Mouse (Mus musculus): ENCODE data around the gene Jmy. TPM values are rescaled to one million over a fixed set of nuclear protein-coding genes. Genes with fewer than 3 reads are reported as not detected.
"Not testable (repeated sequence)": the region's sequence is repeated elsewhere in the genome, so short reads cannot be mapped to it uniquely, and the experiment has no call there.

The Jmy gene
- 9.8 and 10.9 TPM in 2 replicates for polyA plus RNA-seq (2015; fragmentation: Nextera tagmentation; extraction: Ambion mirVana)

DNA sequence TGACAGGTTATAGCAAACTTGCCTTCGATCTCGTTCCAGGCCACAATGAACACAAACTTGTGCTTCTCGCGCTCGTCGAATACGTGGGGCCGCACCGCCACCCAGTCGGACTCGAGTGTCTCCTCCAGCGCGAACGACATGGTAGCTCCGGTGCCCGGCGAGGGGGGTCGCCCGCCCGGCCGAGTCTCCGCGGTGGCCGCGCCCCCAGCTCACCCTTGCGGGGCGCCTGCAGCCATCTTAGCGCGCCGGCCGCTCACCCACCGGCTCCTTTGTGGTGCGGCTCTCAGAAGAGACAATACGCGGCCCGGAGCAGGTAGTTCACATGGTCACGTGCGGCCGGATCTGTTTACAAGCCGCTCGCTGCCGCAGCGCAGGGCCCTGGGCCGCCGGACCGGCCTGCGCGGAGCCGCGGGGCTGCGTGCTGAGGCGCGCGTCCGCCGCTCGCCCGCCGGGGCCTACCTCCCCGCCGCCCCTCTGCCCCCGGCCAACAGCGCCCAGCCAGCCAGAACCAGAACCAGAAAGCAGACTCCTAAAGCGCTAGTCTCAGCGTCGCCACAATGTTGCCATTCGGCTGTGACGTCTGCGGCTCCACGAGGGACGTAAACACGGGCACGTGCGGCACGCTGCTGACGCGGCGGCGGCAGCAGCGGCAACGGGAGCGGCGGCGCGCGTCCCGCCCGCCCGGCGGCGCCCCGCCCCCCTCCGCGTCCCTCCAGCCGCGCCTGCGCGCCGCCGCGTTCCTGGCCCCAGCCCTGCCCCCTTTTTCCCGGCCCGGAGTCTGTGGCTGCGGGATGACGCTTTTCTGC lies at the start of gene Jmy:
Gene Jmy, minus strand, starts transcription at position 642 of the 806 bp plus-strand sequence.
- H3K4me2 ChIP-seq (replicated peaks): peak within 1 kb of the TSS; percentile 75
- H3K4me3 ChIP-seq: peak within 1 kb of the TSS; percentile 93
- H3K27me3 ChIP-seq: no peaks in the 10 kb centered on the region
- H3K9ac ChIP-seq (replicated peaks): peak within 1 kb of the TSS; percentile 86
- ATAC-seq (replicated peaks): peak; percentile 96
- H3K4me1 ChIP-seq: peaks cover 34% of the 10 kb centered on the region
- no peaks in the 10 kb centered on the region for H3K36me3 ChIP-seq
- WGBS: 1% methylated on average over 97 of the region's 105 CpGs
- peak within 1 kb of the TSS; percentile 93 for H3K27ac ChIP-seq (replicated peaks)
- H3K9me3 ChIP-seq: no peaks in the 10 kb centered on the region

DNA sequence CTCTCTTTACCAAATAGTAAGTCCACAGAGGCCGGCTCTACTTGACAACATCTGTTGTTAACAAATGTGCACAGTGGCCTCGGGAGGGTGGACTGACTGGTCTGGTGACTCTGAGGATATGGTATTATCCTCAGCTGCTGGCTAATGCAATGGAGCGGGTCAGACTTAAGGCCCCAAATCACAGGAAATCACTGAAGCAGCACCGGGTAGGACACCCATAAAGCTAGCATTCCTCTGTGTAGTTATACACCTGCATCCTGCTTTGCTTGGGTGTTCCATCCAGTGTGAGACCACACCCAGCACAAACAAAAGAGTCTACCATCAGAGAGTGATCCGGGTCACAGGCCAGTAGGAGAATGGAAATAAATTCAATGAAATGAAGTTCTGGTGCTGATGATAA lies 48.0 kb upstream of the Jmy start:
- ATAC-seq (replicated peaks): no peak
- no peak overlapping the region for H3K4me2 ChIP-seq (replicated peaks)
- H3K36me3 ChIP-seq: no peaks in the 10 kb centered on the region
- H3K9ac ChIP-seq (replicated peaks): no peak overlapping the region
- no peak overlapping the region for H3K4me3 ChIP-seq
- H3K27ac ChIP-seq (replicated peaks): no peak overlapping the region
- no peaks in the 10 kb centered on the region for H3K4me1 ChIP-seq
- 90% methylated on average over 5 of the region's 5 CpGs for WGBS
- H3K27me3 ChIP-seq: no peaks in the 10 kb centered on the region
- H3K9me3 ChIP-seq: no peaks in the 10 kb centered on the region

GRCm38 (mm10) chr13:93546011-93546410 lies 46.4 kb upstream of the Jmy start:
- Histone ChIP-seq H3K27ac (replicated peaks) (no peak overlapping the region), H3K9me3 (no peaks in the 10 kb centered on the region), H3K4me1 (no peaks in the 10 kb centered on the region), H3K4me3 (no peak overlapping the region), H3K4me2 (replicated peaks) (no peak overlapping the region), H3K36me3 (no peaks in the 10 kb centered on the region), H3K27me3 (no peaks in the 10 kb centered on the region), H3K9ac (replicated peaks) (no peak overlapping the region)
- 89% methylated on average over 1 of the region's 1 CpGs for WGBS
- ATAC-seq (replicated peaks): no peak

DNA sequence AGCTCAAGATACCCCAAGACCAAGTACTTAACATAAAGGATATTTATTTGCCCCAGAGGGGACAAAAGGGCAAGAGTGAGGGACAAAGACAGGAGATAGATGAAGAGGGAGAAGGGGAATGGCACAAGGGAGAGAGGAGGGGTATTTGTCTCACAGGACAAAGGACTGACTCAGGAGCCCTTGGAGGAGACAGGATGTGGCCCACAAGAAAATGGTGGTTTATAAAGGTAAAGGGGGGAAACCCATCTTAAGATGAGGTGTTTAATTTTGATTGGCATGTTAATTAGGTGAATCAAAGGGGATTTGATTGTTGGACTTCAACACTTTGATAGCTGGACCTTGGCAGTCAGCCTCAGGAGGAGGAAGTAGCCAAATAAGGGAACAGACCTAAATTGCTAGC lies 44.7 kb upstream of the Jmy start:
- no peak overlapping the region for H3K4me3 ChIP-seq
- H3K36me3 ChIP-seq: no peaks in the 10 kb centered on the region
- H3K4me1 ChIP-seq: no peaks in the 10 kb centered on the region
- no peak overlapping the region for H3K4me2 ChIP-seq (replicated peaks)
- ATAC-seq (replicated peaks): no peak
- H3K27ac ChIP-seq (replicated peaks): no peak overlapping the region
- H3K9ac ChIP-seq (replicated peaks): no peak overlapping the region
- H3K27me3 ChIP-seq: no peaks in the 10 kb centered on the region
- no peaks in the 10 kb centered on the region for H3K9me3 ChIP-seq

- no peaks in the 10 kb centered on the region for H3K9me3 ChIP-seq
- 75% methylated on average over 4 of the region's 4 CpGs for WGBS
- no peak for ATAC-seq (replicated peaks)
- no peak overlapping the region for H3K9ac ChIP-seq (replicated peaks)
- H3K4me2 ChIP-seq (replicated peaks): no peak overlapping the region
- no peak overlapping the region for H3K4me3 ChIP-seq
- H3K27me3 ChIP-seq: no peaks in the 10 kb centered on the region
- H3K36me3 ChIP-seq: no peaks in the 10 kb centered on the region
- no peak overlapping the region for H3K27ac ChIP-seq (replicated peaks)
- H3K4me1 ChIP-seq: no peaks in the 10 kb centered on the region
Measured at GRCm38 (mm10) chr13:93539311-93539710, 39.7 kb upstream of the Jmy start.

DNA sequence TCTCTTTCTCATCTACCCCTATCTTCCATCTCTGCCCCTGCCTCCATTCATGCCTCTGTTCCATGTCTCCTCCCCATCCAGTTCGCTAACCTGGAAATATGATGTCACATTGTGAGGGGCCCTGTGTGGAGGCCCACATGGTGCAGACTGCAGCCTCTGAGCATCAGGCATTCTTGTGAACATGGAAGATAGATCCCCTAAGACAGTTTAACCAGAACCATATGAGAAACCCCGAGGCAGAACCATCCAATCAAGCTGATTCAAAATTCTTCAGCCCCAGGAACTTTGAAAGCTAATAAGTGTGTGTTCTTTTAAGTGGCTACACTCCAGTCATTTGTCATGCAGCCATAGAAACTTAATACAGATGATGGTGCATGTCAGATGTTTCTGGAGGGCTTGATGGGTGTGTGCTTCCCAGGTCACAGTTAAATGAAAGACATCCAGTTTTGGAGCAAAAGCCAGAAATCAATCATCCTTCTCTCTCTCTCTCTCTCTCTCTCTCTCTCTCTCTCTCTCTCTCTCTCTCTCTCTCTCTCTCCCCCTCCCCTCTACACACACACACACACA lies 19.2 kb upstream of the Jmy start:
- 81% methylated on average over 2 of the region's 2 CpGs for WGBS

DNA sequence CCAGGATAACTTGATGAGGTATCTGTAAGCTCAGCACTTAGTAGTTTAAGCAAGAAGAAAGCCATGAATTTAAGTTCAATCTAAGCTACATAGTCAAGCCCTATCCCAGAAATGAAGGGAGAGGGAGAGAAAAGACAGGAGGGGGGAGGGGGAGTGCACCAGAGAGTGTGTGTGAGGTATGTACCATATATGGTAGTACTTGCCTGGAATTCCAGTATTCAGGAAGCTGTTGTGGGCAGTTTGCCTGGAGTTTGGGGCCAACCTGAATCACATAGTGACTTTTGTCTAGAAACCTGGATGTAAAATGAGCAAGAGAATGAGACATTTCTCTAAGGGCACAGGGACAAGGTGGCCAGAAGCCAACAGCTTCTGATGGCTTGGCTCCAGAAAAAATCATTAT lies 17.6 kb upstream of the Jmy start:
- H3K27ac ChIP-seq (replicated peaks): no peak overlapping the region
- H3K36me3 ChIP-seq: no peaks in the 10 kb centered on the region
- no peak overlapping the region for H3K9ac ChIP-seq (replicated peaks)
- no peak overlapping the region for H3K4me2 ChIP-seq (replicated peaks)
- no peaks in the 10 kb centered on the region for H3K9me3 ChIP-seq
- no peaks in the 10 kb centered on the region for H3K27me3 ChIP-seq
- no peak for ATAC-seq (replicated peaks)
- H3K4me3 ChIP-seq: no peak overlapping the region
- H3K4me1 ChIP-seq: no peaks in the 10 kb centered on the region

More for the DNA sequence above, 19.2 kb upstream of the Jmy start:
- H3K9me3 ChIP-seq: no peaks in the 10 kb centered on the region
- no peaks in the 10 kb centered on the region for H3K27me3 ChIP-seq
- H3K4me1 ChIP-seq: no peaks in the 10 kb centered on the region
- H3K4me2 ChIP-seq (replicated peaks): no peak overlapping the region
- no peaks in the 10 kb centered on the region for H3K36me3 ChIP-seq
- no peak overlapping the region for H3K9ac ChIP-seq (replicated peaks)
- no peak overlapping the region for H3K4me3 ChIP-seq
- ATAC-seq (replicated peaks): no peak
- no peak overlapping the region for H3K27ac ChIP-seq (replicated peaks)

DNA sequence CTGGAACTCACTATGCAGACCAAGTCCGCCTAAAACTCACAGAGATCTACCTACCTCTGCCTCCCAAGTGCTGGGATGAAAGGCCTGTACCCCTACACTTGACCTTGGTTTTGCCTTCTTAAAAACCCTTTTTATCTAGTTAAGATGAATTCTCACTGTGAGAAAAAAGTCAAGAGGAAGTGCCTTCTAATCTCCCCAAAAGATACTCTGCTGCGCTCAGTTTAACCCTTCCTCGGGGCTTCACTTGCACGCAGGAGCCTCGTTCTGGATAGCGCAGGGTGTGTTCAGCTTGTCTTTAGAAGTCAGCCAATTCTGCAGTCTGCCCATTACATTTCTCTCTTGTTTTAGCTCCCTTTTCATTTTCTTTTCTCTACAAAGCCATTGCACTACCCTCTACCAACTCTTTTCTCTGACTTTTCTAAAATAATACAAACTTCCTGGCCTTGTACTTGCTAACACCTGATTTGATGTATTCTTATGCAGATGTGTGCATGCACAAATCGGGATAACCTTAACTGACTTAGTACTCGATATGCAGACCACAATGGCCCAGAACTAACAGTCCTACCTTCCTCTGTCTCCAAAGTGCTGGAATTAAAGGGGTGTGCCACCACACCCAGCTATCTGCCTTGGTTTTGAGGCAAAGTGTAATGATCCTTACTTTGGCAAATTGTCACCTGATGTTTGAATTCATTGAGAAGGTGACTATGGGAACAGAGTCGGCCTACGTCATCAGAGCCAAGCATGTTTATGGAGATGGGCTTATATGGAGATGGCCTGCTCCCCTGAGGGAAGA lies 14.6 kb upstream of the Jmy start:
- Histone ChIP-seq H3K4me1 (peaks cover 11% of the 10 kb centered on the region), H3K27me3 (no peaks in the 10 kb centered on the region), H3K27ac (replicated peaks) (no peak overlapping the region), H3K4me2 (replicated peaks) (no peak overlapping the region), H3K4me3 (no peak overlapping the region), H3K36me3 (no peaks in the 10 kb centered on the region), H3K9ac (replicated peaks) (no peak overlapping the region), H3K9me3 (no peaks in the 10 kb centered on the region)
- no peak for ATAC-seq (replicated peaks)
- WGBS: 87% methylated on average over 10 of the region's 10 CpGs

DNA sequence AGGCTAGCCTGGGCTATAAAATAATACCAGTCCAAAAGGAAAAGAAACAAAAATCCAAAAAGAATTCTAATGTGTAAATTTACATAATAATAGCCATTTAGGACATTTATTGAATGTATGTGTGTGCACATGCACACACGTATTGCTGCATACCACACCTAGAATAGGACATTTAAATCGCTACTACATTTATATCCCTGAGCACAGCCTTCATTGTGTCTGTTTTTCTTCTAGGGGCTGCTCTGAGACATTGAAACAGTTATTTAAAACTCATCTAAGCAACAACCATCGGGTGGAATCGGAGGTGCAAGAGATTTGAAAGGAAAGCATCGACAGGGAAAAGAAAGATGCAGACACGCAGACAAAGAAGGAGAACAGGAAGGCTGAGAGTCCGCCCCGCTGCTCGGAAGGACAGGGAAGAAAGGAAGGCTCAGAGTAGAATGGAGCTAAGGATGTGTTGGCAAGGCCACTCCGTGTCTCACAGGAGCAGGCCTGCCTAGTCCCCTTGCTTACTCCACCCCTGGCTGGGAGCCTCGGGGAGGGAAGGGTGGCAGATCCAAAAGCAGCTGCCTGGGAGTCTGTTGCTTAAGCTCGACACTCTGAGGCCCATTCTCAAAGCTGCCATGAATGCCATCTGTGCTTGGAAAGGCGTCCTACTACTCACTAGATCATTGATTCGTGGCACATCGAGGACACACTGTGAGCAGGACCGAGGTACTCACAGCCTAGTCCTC lies 11.0 kb upstream of the Jmy start:
- peak; percentile 98 for ATAC-seq (replicated peaks)
- Histone ChIP-seq H3K9me3 (no peaks in the 10 kb centered on the region), H3K4me3 (no peak overlapping the region), H3K36me3 (no peaks in the 10 kb centered on the region), H3K4me2 (replicated peaks) (peak overlapping the region; percentile 13), H3K4me1 (peaks cover 11% of the 10 kb centered on the region), H3K27ac (replicated peaks) (peak overlapping the region; percentile 93), H3K9ac (replicated peaks) (peak overlapping the region; percentile 16), H3K27me3 (no peaks in the 10 kb centered on the region)
- WGBS: 26% methylated on average over 16 of the region's 16 CpGs

- 88% methylated on average over 5 of the region's 5 CpGs for WGBS
- H3K4me3 ChIP-seq, H3K27me3 ChIP-seq: not testable (repeated sequence)
Measured at GRCm38 (mm10) chr13:93506920-93507319, 7.3 kb upstream of the Jmy start.

GRCm38 (mm10) chr13:93501724-93502123 lies 2.1 kb upstream of the Jmy start:
- Histone ChIP-seq H3K4me1 (peaks cover 18% of the 10 kb centered on the region), H3K27me3 (no peaks in the 10 kb centered on the region), H3K36me3 (no peaks in the 10 kb centered on the region), H3K9ac (replicated peaks) (no peak overlapping the region), H3K4me3 (no peak overlapping the region), H3K27ac (replicated peaks) (no peak overlapping the region), H3K4me2 (replicated peaks) (no peak overlapping the region), H3K9me3 (no peaks in the 10 kb centered on the region)
- 79% methylated on average over 4 of the region's 4 CpGs for WGBS
- no peak for ATAC-seq (replicated peaks)

More at GRCm38 (mm10) chr13:93506920-93507319, 7.3 kb upstream of the Jmy start:
- H3K36me3 ChIP-seq; H3K9ac ChIP-seq (replicated peaks); H3K4me2 ChIP-seq (replicated peaks); H3K9me3 ChIP-seq; H3K27ac ChIP-seq (replicated peaks); ATAC-seq (replicated peaks): not testable (repeated sequence)
- H3K4me1 ChIP-seq: peaks cover 11% of the 10 kb centered on the region
